Mouse (Mus musculus): ENCODE data around the gene Lrrc31.
"Not testable (repeated sequence)": the region's sequence is repeated elsewhere in the genome, so short reads cannot be mapped to it uniquely, and the experiment has no call there.

Lrrc31 gene

GRCm38 (mm10) chr3:30699711-30700505, at the start of gene Lrrc31:
Lrrc31 (minus strand) TSS chr3:30699843.
- not testable (repeated sequence) for DNase-seq (ENCODE audit: inconsistent ontology term)

- DNase-seq (ENCODE audit: inconsistent ontology term) = no peak
Measured at GRCm38 (mm10) chr3:30748316-30748715, 48.7 kb upstream of the Lrrc31 start.

GRCm38 (mm10) chr3:30746006-30746405, 46.4 kb upstream of the Lrrc31 start, which contains the start of gene Samd7:
Samd7 (plus strand) TSS chr3:30746293.
- no peak for DNase-seq (ENCODE audit: inconsistent ontology term)

- no peak for DNase-seq (ENCODE audit: inconsistent ontology term)
Measured at GRCm38 (mm10) chr3:30742891-30743290, 43.2 kb upstream of the Lrrc31 start.

- no peak for DNase-seq (ENCODE audit: inconsistent ontology term)
Measured at GRCm38 (mm10) chr3:30741306-30741705, 41.7 kb upstream of the Lrrc31 start.

GRCm38 (mm10) chr3:30736809-30737208, 37.2 kb upstream of the Lrrc31 start:
- DNase-seq (ENCODE audit: inconsistent ontology term) = no peak

GRCm38 (mm10) chr3:30729046-30729445, 29.4 kb upstream of the Lrrc31 start:
- no peak for DNase-seq (ENCODE audit: inconsistent ontology term)

GRCm38 (mm10) chr3:30727209-30727608, 27.6 kb upstream of the Lrrc31 start:
- no peak for DNase-seq (ENCODE audit: inconsistent ontology term)

GRCm38 (mm10) chr3:30725514-30725913, 25.9 kb upstream of the Lrrc31 start:
- no peak for DNase-seq (ENCODE audit: inconsistent ontology term)

GRCm38 (mm10) chr3:30724848-30725465, 25.3 kb upstream of the Lrrc31 start:
- no peak for DNase-seq (ENCODE audit: inconsistent ontology term)

GRCm38 (mm10) chr3:30724105-30724824, 24.6 kb upstream of the Lrrc31 start:
- DNase-seq (ENCODE audit: inconsistent ontology term) = no peak

GRCm38 (mm10) chr3:30723179-30723578, 23.5 kb upstream of the Lrrc31 start:
- DNase-seq (ENCODE audit: inconsistent ontology term) = no peak

- DNase-seq (ENCODE audit: inconsistent ontology term) = no peak
Measured at GRCm38 (mm10) chr3:30722461-30722860, 22.8 kb upstream of the Lrrc31 start.

- no peak for DNase-seq (ENCODE audit: inconsistent ontology term)
Measured at GRCm38 (mm10) chr3:30722036-30722435, 22.4 kb upstream of the Lrrc31 start.

GRCm38 (mm10) chr3:30718649-30719048, 19.0 kb upstream of the Lrrc31 start:
- DNase-seq (ENCODE audit: inconsistent ontology term) = no peak

GRCm38 (mm10) chr3:30713334-30713733, 13.7 kb upstream of the Lrrc31 start:
- no peak for DNase-seq (ENCODE audit: inconsistent ontology term)

GRCm38 (mm10) chr3:30710191-30710590, 10.5 kb upstream of the Lrrc31 start:
- DNase-seq (ENCODE audit: inconsistent ontology term) = no peak

- peak; percentile 18 for DNase-seq (ENCODE audit: inconsistent ontology term)
Measured at GRCm38 (mm10) chr3:30706614-30707276, 7.1 kb upstream of the Lrrc31 start.

- DNase-seq (ENCODE audit: inconsistent ontology term) = no peak
Measured at GRCm38 (mm10) chr3:30705977-30706376, 6.3 kb upstream of the Lrrc31 start.

- no peak for DNase-seq (ENCODE audit: inconsistent ontology term)
Measured at GRCm38 (mm10) chr3:30697891-30698290, 1.8 kb downstream of the Lrrc31 start.

GRCm38 (mm10) chr3:30696346-30696745, 3.3 kb downstream of the Lrrc31 start:
- DNase-seq (ENCODE audit: inconsistent ontology term) = peak; percentile 81

- DNase-seq (ENCODE audit: inconsistent ontology term) = no peak
Measured at GRCm38 (mm10) chr3:30695661-30696060, 4.0 kb downstream of the Lrrc31 start.

Measured in Muller cell, postnatal 12 days (primary cell).